Mouse (Mus musculus): ENCODE data around the gene Shroom3.

The Shroom3 gene

GRCm38 (mm10) chr5:92937701-92938100, 254.5 kb downstream of the Shroom3 start:
- no peak for DNase-seq

GRCm38 (mm10) chr5:92939246-92939995, 256.2 kb downstream of the Shroom3 start:
- no peak for DNase-seq

- no peak for DNase-seq
These were observed 258.9 kb downstream of the Shroom3 start for GRCm38 (mm10) chr5:92942166-92942565.

GRCm38 (mm10) chr5:92942577-92942976, 259.3 kb downstream of the Shroom3 start:
- no peak for DNase-seq

- DNase-seq: no peak
These were observed 261.6 kb downstream of the Shroom3 start for GRCm38 (mm10) chr5:92944867-92945266.

- DNase-seq: peak; percentile 6
These were observed 265.9 kb downstream of the Shroom3 start for GRCm38 (mm10) chr5:92948972-92949745.

- peak; percentile 5 for DNase-seq
These were observed 267.3 kb downstream of the Shroom3 start for GRCm38 (mm10) chr5:92950583-92950982.

- no peak for DNase-seq
These were observed 267.8 kb downstream of the Shroom3 start for GRCm38 (mm10) chr5:92951079-92951478.

GRCm38 (mm10) chr5:92953865-92954264, 270.6 kb downstream of the Shroom3 start:
- no peak for DNase-seq

- peak; percentile 90 for DNase-seq
These were observed 271.1 kb downstream of the Shroom3 start for GRCm38 (mm10) chr5:92954323-92954722.

- DNase-seq: peak; percentile 71
These were observed 271.7 kb downstream of the Shroom3 start for GRCm38 (mm10) chr5:92954827-92955475.

- no peak for DNase-seq
These were observed 276.1 kb downstream of the Shroom3 start for GRCm38 (mm10) chr5:92959287-92959686.

GRCm38 (mm10) chr5:92959708-92960107, 276.5 kb downstream of the Shroom3 start:
- DNase-seq: no peak

GRCm38 (mm10) chr5:92961353-92961752, 278.1 kb downstream of the Shroom3 start:
- DNase-seq: no peak

GRCm38 (mm10) chr5:92961770-92962231, 278.6 kb downstream of the Shroom3 start:
- no peak for DNase-seq

- DNase-seq: no peak
These were observed 281.5 kb downstream of the Shroom3 start for GRCm38 (mm10) chr5:92964691-92965090.

GRCm38 (mm10) chr5:92967143-92967542, 283.9 kb downstream of the Shroom3 start:
- DNase-seq: no peak

- no peak for DNase-seq
These were observed 284.7 kb downstream of the Shroom3 start for GRCm38 (mm10) chr5:92967906-92968305.

GRCm38 (mm10) chr5:92969443-92969842, 286.2 kb downstream of the Shroom3 start:
- no peak for DNase-seq

GRCm38 (mm10) chr5:92969926-92970325, 286.7 kb downstream of the Shroom3 start:
- no peak for DNase-seq

- peak; percentile 52 for DNase-seq
These were observed 287.2 kb downstream of the Shroom3 start for GRCm38 (mm10) chr5:92970480-92970879.

GRCm38 (mm10) chr5:92980393-92980792, 297.2 kb downstream of the Shroom3 start:
- DNase-seq: no peak

GRCm38 (mm10) chr5:92980862-92981261, 297.6 kb downstream of the Shroom3 start:
- no peak for DNase-seq
